Mouse (Mus musculus) cerebellum, adult 2 months (tissue): Measurements from ENCODE around the gene Fosl2.

Experiments used
- CTCF ChIP-seq: fragments of 200-500 bp; IDR thresholded peaks from 2 replicates; pipeline ENCODE4 v1.5.1; 2011; ENCODE audit warnings: low read depth, mild to moderate bottlenecking, control low read depth, low read length, moderate library complexity, borderline replicate concordance; ENCODE audit not compliant: insufficient read depth
- POLR2A ChIP-seq: fragments of 200-500 bp; IDR thresholded peaks from 2 replicates; pipeline ENCODE4 v1.6.1; 2011; ENCODE audit warnings: low read length, control low read depth, borderline replicate concordance; ENCODE audit not compliant: insufficient read depth

- TF ChIP-seq CTCF (no peak), POLR2A (no peak)
Measured at GRCm38 (mm10) chr5:32192016-32192845, 56.6 kb downstream of the Fosl2 start.
